Mouse (Mus musculus): ENCODE measurements around the gene Fasl. TPM values are rescaled to one million over a fixed set of nuclear protein-coding genes. Genes with fewer than 3 reads are reported as not detected.

Fasl gene
- polyA plus RNA-seq (2015; fragmentation: Nextera tagmentation; extraction: Ambion mirVana), result not detected in 2 replicates

DNA sequence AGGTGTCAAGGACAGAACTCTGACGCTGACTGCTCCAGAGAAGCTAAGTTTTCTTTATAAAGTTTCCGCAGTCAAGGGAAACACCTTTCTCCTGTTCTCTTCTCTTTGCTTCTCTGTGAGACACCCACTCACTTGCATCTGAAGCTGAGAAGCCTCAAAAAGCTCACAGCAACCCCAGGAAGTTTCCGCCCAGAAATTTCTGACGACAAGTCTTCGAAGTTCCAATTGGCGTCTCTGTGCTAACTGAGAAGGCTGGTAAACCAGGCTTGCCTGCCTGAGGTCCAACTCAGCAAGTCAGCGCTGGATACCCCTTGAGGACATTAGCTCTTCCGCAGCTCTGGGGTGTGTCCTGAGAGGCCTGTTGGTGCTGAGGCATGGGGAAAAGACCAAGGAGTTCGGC lies at the start of gene Fasl:
Fasl (minus strand) TSS at position 157 of the 400 bp plus-strand sequence.
- Histone ChIP-seq H3K4me1 (no peaks in the 10 kb centered on the region), H3K36me3 (no peaks in the 10 kb centered on the region), H3K9me3 (replicated peaks) (no peaks in the 10 kb centered on the region), H3K4me2 (replicated peaks) (no peak within 1 kb of the TSS), H3K27me3 (no peaks in the 10 kb centered on the region), H3K4me3 (replicated peaks) (no peak within 1 kb of the TSS), H3K9ac (no peak within 1 kb of the TSS), H3K27ac (replicated peaks) (no peak within 1 kb of the TSS)
- no peak for ATAC-seq (ENCODE audit: insufficient number of reproducible peaks, low FRiP score, low TSS enrichment, low read depth)
- 77% methylated on average over 9 of the region's 9 CpGs for WGBS

DNA sequence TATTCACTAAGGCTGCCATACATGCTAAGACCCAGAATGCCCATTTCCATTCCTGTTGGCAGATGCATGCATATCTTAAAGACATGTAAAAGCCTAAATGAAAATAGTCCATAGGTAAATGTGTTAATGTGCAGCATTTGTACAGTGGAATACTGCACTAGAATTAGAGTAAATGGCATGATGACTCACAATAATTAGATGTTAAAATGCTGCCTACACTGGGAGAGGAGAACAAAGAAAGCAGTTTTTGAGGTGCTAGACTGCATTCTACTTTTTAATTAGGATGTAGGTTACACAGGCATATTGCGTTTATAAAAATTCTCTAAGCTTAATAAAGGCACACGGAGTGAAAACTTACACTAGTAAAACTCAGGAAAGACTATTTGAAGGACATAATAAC lies 38.4 kb upstream of the Fasl start:
- WGBS, result 82% methylated on average over 2 of the region's 2 CpGs
- H3K27ac ChIP-seq (replicated peaks), result no peak overlapping the region
- H3K4me1 ChIP-seq, result no peaks in the 10 kb centered on the region
- H3K27me3 ChIP-seq, result no peaks in the 10 kb centered on the region
- H3K4me3 ChIP-seq (replicated peaks), result no peak overlapping the region
- no peak overlapping the region for H3K4me2 ChIP-seq (replicated peaks)
- H3K9ac ChIP-seq, result no peak overlapping the region
- peaks cover 23% of the 10 kb centered on the region for H3K36me3 ChIP-seq
- no peak for ATAC-seq (ENCODE audit: insufficient number of reproducible peaks, low FRiP score, low TSS enrichment, low read depth)
- H3K9me3 ChIP-seq (replicated peaks), result no peaks in the 10 kb centered on the region

DNA sequence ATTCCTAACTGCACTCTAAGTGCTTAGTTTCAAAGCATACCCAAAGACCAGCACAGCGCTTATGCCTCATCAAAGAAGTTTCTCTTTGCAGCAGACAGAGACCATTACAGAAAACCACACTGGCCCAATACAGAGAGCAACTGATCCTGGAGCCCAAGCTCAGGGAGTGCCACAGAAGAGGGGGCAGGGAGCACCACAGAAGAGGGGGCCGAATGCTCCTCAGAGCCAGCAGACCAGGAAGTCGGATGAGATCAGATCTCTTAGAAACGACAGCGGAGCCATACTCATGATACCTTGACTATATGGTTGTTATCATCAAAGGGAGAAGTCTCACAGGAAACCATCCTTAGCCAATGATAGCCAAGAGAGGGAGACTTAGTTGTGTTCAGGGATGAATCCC lies 21.1 kb upstream of the Fasl start:
- no peak for ATAC-seq (ENCODE audit: insufficient number of reproducible peaks, low FRiP score, low TSS enrichment, low read depth)
- H3K27me3 ChIP-seq, result no peaks in the 10 kb centered on the region
- no peak overlapping the region for H3K4me3 ChIP-seq (replicated peaks)
- H3K9me3 ChIP-seq (replicated peaks), result no peaks in the 10 kb centered on the region
- H3K36me3 ChIP-seq, result no peaks in the 10 kb centered on the region
- H3K27ac ChIP-seq (replicated peaks), result no peak overlapping the region
- H3K4me2 ChIP-seq (replicated peaks), result no peak overlapping the region
- H3K4me1 ChIP-seq, result no peaks in the 10 kb centered on the region
- H3K9ac ChIP-seq, result no peak overlapping the region
- WGBS, result 72% methylated on average over 5 of the region's 5 CpGs

DNA sequence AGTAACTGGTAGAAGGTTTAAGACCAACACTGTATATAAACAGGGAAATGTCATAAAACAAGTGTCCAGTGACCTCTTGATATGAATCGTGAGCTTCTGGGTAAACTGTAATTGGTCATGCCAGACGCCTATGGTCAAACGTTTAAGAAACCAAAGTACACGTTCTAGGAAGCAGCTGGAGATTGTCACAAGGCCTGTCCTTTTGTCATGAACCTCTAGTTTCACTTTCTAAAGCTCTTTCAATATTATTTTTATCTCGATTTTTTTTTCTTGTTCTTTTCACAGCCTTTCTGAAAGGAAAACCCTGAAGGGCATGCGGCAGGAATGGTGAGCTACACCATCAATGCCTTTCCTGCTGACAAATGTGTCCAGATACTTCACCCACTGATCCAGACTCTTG lies 20.7 kb upstream of the Fasl start:
- ATAC-seq (ENCODE audit: insufficient number of reproducible peaks, low FRiP score, low TSS enrichment, low read depth), result no peak
- H3K9ac ChIP-seq, result no peak overlapping the region
- 75% methylated on average over 6 of the region's 6 CpGs for WGBS
- no peak overlapping the region for H3K4me2 ChIP-seq (replicated peaks)
- no peaks in the 10 kb centered on the region for H3K36me3 ChIP-seq
- no peak overlapping the region for H3K27ac ChIP-seq (replicated peaks)
- H3K9me3 ChIP-seq (replicated peaks), result no peaks in the 10 kb centered on the region
- no peaks in the 10 kb centered on the region for H3K27me3 ChIP-seq
- no peaks in the 10 kb centered on the region for H3K4me1 ChIP-seq
- no peak overlapping the region for H3K4me3 ChIP-seq (replicated peaks)

DNA sequence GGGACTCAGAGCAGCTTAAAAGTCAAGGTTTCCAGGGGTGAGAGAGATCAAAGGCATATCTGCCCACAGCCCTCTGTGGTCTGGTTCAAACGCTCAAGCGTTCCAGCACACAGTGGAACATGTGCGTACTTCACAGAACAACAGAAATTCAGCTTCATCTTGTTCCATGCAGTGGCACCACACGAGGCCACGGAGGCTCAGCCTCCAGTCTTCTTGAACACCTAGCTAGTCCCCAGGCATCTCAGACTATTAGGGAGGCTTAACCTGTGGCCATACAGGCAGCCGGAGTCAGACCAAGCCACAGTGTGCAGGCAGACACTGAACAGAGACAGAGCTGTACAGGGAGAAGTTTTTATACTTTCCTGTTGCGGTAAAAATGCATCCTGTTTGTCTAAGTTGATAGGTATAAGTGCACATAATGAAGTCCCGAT lies 16.3 kb upstream of the Fasl start:
- no peak overlapping the region for H3K4me2 ChIP-seq (replicated peaks)
- no peak overlapping the region for H3K9ac ChIP-seq
- H3K27ac ChIP-seq (replicated peaks), result no peak overlapping the region
- ATAC-seq (ENCODE audit: insufficient number of reproducible peaks, low FRiP score, low TSS enrichment, low read depth), result no peak
- no peak overlapping the region for H3K4me3 ChIP-seq (replicated peaks)
- H3K9me3 ChIP-seq (replicated peaks), result no peaks in the 10 kb centered on the region
- no peaks in the 10 kb centered on the region for H3K27me3 ChIP-seq
- no peaks in the 10 kb centered on the region for H3K4me1 ChIP-seq
- no peaks in the 10 kb centered on the region for H3K36me3 ChIP-seq
- 62% methylated on average over 8 of the region's 8 CpGs for WGBS

DNA sequence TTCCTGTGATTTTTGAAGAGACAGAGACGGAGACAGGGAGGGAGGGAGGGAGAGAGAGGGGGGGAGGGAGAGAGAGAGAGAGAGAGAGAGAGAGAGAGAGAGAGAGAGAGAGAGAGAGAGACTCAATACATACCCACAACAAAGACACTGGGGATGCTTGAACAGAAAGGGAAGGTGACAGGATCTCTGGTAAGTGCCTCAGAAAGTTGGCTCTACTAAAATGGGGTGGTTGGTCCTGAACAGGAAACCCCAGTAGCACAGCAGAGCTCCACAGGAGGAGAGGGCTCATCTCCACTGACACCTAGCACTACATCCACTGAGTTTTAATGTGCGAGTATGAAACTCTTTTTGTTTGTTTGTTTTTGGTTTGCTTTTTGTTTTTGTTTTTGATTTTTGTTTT lies 13.0 kb upstream of the Fasl start:
- Histone ChIP-seq H3K4me1 (no peaks in the 10 kb centered on the region), H3K27me3 (no peaks in the 10 kb centered on the region), H3K9me3 (replicated peaks) (no peaks in the 10 kb centered on the region), H3K4me2 (replicated peaks) (no peak overlapping the region), H3K9ac (no peak overlapping the region), H3K27ac (replicated peaks) (no peak overlapping the region), H3K36me3 (no peaks in the 10 kb centered on the region), H3K4me3 (replicated peaks) (no peak overlapping the region)
- ATAC-seq (ENCODE audit: insufficient number of reproducible peaks, low FRiP score, low TSS enrichment, low read depth), result no peak
- WGBS, result 87% methylated on average over 2 of the region's 2 CpGs

DNA sequence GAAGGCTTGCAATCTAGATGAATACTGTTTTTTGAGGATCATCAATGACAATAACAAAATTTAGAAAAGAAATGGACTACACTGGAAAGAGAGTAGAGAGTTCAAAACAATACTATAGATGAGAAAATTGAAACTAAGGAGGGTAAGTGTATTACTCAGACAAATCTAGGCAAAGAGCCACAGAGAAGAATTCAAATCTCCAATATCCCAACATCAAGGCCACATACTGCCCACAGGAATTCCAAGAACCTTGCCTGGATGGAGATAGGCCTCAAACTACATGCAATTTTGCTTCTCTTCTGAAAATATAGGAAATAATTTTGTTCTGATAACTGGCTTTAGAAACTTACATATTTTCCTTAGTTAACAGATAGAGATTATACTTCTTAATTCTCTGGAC lies 12.0 kb upstream of the Fasl start:
- Histone ChIP-seq H3K36me3 (no peaks in the 10 kb centered on the region), H3K9ac (no peak overlapping the region), H3K4me1 (no peaks in the 10 kb centered on the region), H3K9me3 (replicated peaks) (no peaks in the 10 kb centered on the region), H3K4me3 (replicated peaks) (no peak overlapping the region), H3K27ac (replicated peaks) (no peak overlapping the region), H3K4me2 (replicated peaks) (no peak overlapping the region), H3K27me3 (no peaks in the 10 kb centered on the region)
- ATAC-seq (ENCODE audit: insufficient number of reproducible peaks, low FRiP score, low TSS enrichment, low read depth), result no peak

DNA sequence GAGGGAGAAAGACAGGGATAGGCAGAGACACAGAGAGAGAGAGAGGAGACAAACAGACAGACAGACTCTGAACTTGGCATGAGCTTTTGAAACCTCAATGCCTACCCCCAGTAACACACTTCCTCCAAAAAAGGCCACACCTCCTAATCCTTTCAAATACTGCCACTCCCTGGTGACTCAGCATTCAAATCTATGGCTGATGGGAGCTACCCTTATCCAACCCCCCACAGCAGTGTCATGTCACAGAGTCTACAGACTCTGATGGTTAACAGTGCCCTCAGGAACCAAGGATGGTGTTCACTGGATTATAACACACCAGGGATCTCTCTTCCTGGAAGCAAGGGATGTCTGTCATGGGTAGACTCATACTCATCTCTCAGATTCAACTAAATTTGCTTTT lies 11.5 kb upstream of the Fasl start:
- no peak overlapping the region for H3K4me3 ChIP-seq (replicated peaks)
- no peaks in the 10 kb centered on the region for H3K4me1 ChIP-seq
- H3K4me2 ChIP-seq (replicated peaks), result no peak overlapping the region
- no peak for ATAC-seq (ENCODE audit: insufficient number of reproducible peaks, low FRiP score, low TSS enrichment, low read depth)
- H3K9me3 ChIP-seq (replicated peaks), result no peaks in the 10 kb centered on the region
- H3K27me3 ChIP-seq, result no peaks in the 10 kb centered on the region
- no peaks in the 10 kb centered on the region for H3K36me3 ChIP-seq
- no peak overlapping the region for H3K27ac ChIP-seq (replicated peaks)
- no peak overlapping the region for H3K9ac ChIP-seq

DNA sequence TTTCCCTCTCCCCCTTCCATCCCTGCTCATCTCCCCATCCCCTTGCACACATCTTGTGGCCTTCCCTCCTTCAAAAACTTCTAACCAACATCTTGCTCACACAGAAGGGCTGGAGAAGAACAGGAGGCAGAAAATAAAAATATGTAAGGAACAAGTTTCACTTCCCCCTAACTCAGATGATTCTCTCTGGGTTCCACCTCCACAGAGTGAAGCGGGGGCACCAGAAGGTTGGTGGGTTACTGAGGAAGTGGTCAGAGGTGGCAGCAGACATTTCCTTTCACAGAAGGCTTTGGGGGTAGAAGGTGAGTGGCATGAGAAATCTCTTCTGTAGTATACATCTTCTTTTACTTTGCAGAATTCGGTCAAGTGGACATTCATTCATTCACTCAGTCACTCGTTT lies 10.6 kb upstream of the Fasl start:
- H3K9ac ChIP-seq, result no peak overlapping the region
- H3K36me3 ChIP-seq, result no peaks in the 10 kb centered on the region
- WGBS, result 88% methylated on average over 3 of the region's 3 CpGs
- H3K9me3 ChIP-seq (replicated peaks), result no peaks in the 10 kb centered on the region
- no peaks in the 10 kb centered on the region for H3K27me3 ChIP-seq
- ATAC-seq (ENCODE audit: insufficient number of reproducible peaks, low FRiP score, low TSS enrichment, low read depth), result no peak
- no peak overlapping the region for H3K4me2 ChIP-seq (replicated peaks)
- H3K4me3 ChIP-seq (replicated peaks), result no peak overlapping the region
- H3K4me1 ChIP-seq, result no peaks in the 10 kb centered on the region
- no peak overlapping the region for H3K27ac ChIP-seq (replicated peaks)

DNA sequence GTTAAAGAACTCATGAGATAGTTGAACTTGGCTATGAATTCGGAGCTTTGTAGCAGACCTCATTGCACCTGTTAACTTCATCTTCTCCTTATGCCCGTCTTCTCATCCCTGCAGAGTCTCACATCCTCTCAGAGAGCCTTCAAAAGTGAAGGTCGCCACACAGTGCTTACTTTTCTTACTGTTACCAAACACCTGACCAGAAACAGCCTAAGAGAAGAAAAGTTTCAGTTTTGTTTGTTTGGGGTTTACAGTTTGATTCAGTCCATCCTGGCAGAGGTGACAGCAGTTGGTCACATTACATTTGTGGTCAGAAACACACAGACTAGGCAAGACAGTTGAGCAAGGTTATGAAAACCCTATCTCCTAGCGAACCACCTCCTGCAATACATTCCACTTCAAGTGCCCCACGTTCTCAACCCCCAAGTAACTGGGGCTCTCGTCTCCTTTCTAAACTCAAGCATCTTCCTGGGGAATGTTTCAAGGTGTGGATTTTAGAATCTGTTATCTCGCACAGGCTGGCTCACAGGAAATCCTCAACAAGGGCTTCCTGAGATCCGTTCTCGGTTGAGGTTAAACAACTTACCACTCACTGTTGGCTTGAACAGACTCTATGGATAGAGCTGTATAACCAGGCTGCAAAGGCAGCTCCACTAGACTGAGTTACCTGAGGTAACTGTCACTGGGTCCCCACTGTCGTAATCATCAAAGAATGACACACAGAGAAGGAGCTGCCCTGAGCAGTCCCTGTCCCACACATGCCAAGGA lies 6.3 kb upstream of the Fasl start:
- 83% methylated on average over 10 of the region's 10 CpGs for WGBS
- Histone ChIP-seq H3K4me2 (replicated peaks) (no peak overlapping the region), H3K9me3 (replicated peaks) (no peaks in the 10 kb centered on the region), H3K4me3 (replicated peaks) (no peak overlapping the region), H3K4me1 (no peaks in the 10 kb centered on the region), H3K27me3 (no peaks in the 10 kb centered on the region), H3K9ac (no peak overlapping the region), H3K27ac (replicated peaks) (no peak overlapping the region), H3K36me3 (no peaks in the 10 kb centered on the region)
- no peak for ATAC-seq (ENCODE audit: insufficient number of reproducible peaks, low FRiP score, low TSS enrichment, low read depth)

DNA sequence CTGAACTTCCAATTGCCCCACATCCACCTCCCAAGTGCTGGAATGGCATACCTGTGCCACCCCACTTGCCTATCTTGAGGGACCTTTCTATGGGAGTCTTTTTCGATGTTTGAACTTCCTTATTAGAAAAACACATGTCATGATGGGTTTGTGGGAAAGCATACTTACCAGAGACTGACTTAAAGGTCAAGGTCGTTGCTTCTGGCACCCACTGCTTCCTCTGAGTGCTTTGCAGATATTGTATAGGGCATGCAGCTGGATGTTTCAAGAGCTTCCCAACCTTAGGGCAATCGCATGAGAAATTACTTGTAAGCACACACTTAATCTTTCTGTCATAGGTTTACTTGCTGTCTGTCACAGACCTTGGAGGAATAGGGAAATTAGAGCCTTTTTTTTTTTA lies 5.0 kb upstream of the Fasl start:
- H3K4me1 ChIP-seq, result no peaks in the 10 kb centered on the region
- H3K27ac ChIP-seq (replicated peaks), result no peak overlapping the region
- no peaks in the 10 kb centered on the region for H3K27me3 ChIP-seq
- H3K36me3 ChIP-seq, result no peaks in the 10 kb centered on the region
- H3K9ac ChIP-seq, result no peak overlapping the region
- no peaks in the 10 kb centered on the region for H3K9me3 ChIP-seq (replicated peaks)
- H3K4me3 ChIP-seq (replicated peaks), result no peak overlapping the region
- WGBS, result 71% methylated on average over 3 of the region's 3 CpGs
- ATAC-seq (ENCODE audit: insufficient number of reproducible peaks, low FRiP score, low TSS enrichment, low read depth), result no peak
- H3K4me2 ChIP-seq (replicated peaks), result no peak overlapping the region

DNA sequence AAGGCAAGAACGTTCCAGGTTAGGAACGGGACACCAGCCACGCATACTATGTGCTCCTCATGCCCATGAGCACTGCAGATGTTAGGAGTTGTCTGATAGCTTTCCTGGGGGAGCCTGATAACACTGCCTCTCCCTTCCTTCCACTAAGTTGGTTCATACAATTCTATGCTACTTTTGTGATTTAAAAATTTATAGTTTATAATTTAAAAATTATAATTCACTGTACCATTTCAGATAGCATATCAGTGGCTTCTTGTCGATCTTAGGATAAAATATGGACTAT lies 4.3 kb upstream of the Fasl start:
- no peak overlapping the region for H3K27ac ChIP-seq (replicated peaks)
- H3K4me1 ChIP-seq, result no peaks in the 10 kb centered on the region
- no peak overlapping the region for H3K9ac ChIP-seq
- 89% methylated on average over 4 of the region's 4 CpGs for WGBS
- H3K4me2 ChIP-seq (replicated peaks), result no peak overlapping the region
- no peak overlapping the region for H3K4me3 ChIP-seq (replicated peaks)
- no peaks in the 10 kb centered on the region for H3K27me3 ChIP-seq
- no peaks in the 10 kb centered on the region for H3K36me3 ChIP-seq
- ATAC-seq (ENCODE audit: insufficient number of reproducible peaks, low FRiP score, low TSS enrichment, low read depth), result no peak
- H3K9me3 ChIP-seq (replicated peaks), result no peaks in the 10 kb centered on the region

All from embryonic facial prominence, embryonic 15.5 days (tissue).